Mouse (Mus musculus) left cerebral cortex, adult 8-10 months (tissue): ENCODE data around the gene Nkx3-2. TPM values are rescaled to one million over a fixed set of nuclear protein-coding genes. Genes with fewer than 3 reads are reported as not detected.

Source experiments
- total RNA-seq, 4 experiments: library from RNA; stranded (reverse); gene quantifications; 2 replicates each; pipeline ENCODE4 v1.2.4; 2022

Gene Nkx3-2
- total RNA-seq, 4 experiments from 2014 or later = not detected

Other genes starting within 250 kb of the Nkx3-2 start
- gene Rab28, start 56.3 kb downstream of the Nkx3-2 start, total RNA-seq = 10 to 100 TPM; 69.4 to 76.4 (median 74.4) TPM
- gene Bod1l, start 79.8 kb upstream of the Nkx3-2 start, total RNA-seq = 10 to 100 TPM; 35.5 to 36.7 (median 35.9) TPM